Mouse (Mus musculus) gastrocnemius, postnatal 10 days (tissue): ENCODE data around the gene Nudt7. TPM values are rescaled to one million over a fixed set of nuclear protein-coding genes. Genes with fewer than 3 reads are reported as not detected.
A peak's percentile ranks its signal among the peaks of the same experiment; 100 is the strongest.

ENCODE experiments used
- DNase-seq: peaks from one replicate; pipeline ENCODE4 v3.0.0; 2021; ENCODE audit warnings: mixed read lengths
- long read RNA-seq, 2 experiments: library from polyadenylated mRNA; stranded (forward); transcript quantifications; one replicate each; pipeline ENCODE4 v2.0.0; 2021
- total RNA-seq, 2 experiments: library from RNA; stranded (reverse); gene quantifications; 2 replicates each; pipeline ENCODE4 v1.2.3; 2021

Gene Nudt7
- total RNA-seq = 10 to 100 TPM; 20.3 to 20.5 TPM
- long read RNA-seq, experiment 1, transcript Nudt7-202 (4 exons, 3,543 nt) = major isoform, 9 of 12 reads
- long read RNA-seq, experiment 1, partial matches to known transcripts = 0 of 12 reads
- long read RNA-seq, experiment 1, other reads (novel, unspliced or antisense) = 0 of 12 reads
- long read RNA-seq, experiment 2, transcript Nudt7-202 (4 exons, 3,543 nt) = major isoform, 15 of 17 reads
- long read RNA-seq, experiment 2, partial matches to known transcripts = 1 of 17 reads
- long read RNA-seq, experiment 2, other reads (novel, unspliced or antisense) = 0 of 17 reads

GRCm38 (mm10) chr8:114133510-114134362, at the start of gene Nudt7:
Gene Nudt7 (plus strand): TSS chr8:114133557.
- peak; percentile 78 for DNase-seq

- no peak for DNase-seq
These were observed 45.4 kb upstream of the Nudt7 start for GRCm38 (mm10) chr8:114087932-114088331.

GRCm38 (mm10) chr8:114090736-114091135, 42.6 kb upstream of the Nudt7 start:
- DNase-seq = no peak

GRCm38 (mm10) chr8:114093321-114093720, 40.0 kb upstream of the Nudt7 start:
- no peak for DNase-seq

GRCm38 (mm10) chr8:114094526-114094925, 38.8 kb upstream of the Nudt7 start:
- no peak for DNase-seq

- no peak for DNase-seq
These were observed 32.7 kb upstream of the Nudt7 start for GRCm38 (mm10) chr8:114100561-114101206.

GRCm38 (mm10) chr8:114103401-114103800, 30.0 kb upstream of the Nudt7 start:
- DNase-seq = no peak

- no peak for DNase-seq
These were observed 27.4 kb upstream of the Nudt7 start for GRCm38 (mm10) chr8:114105971-114106370.

- no peak for DNase-seq
These were observed 23.8 kb upstream of the Nudt7 start for GRCm38 (mm10) chr8:114109365-114110140.

- DNase-seq = no peak
These were observed 18.3 kb upstream of the Nudt7 start for GRCm38 (mm10) chr8:114115076-114115475.

GRCm38 (mm10) chr8:114116049-114116448, 17.3 kb upstream of the Nudt7 start:
- no peak for DNase-seq

- no peak for DNase-seq
These were observed 15.9 kb upstream of the Nudt7 start for GRCm38 (mm10) chr8:114117439-114117838.

- no peak for DNase-seq
These were observed 11.6 kb upstream of the Nudt7 start for GRCm38 (mm10) chr8:114121781-114122180.

GRCm38 (mm10) chr8:114123611-114124010, 9.7 kb upstream of the Nudt7 start:
- DNase-seq = no peak

- DNase-seq = no peak
These were observed 9.1 kb upstream of the Nudt7 start for GRCm38 (mm10) chr8:114124084-114124750.

GRCm38 (mm10) chr8:114130838-114131237, 2.5 kb upstream of the Nudt7 start:
- no peak for DNase-seq

GRCm38 (mm10) chr8:114131421-114131820, 1.9 kb upstream of the Nudt7 start:
- DNase-seq = no peak

- no peak for DNase-seq
These were observed 277 bp upstream of the Nudt7 start for GRCm38 (mm10) chr8:114133050-114133509.

GRCm38 (mm10) chr8:114136750-114137149, 3.4 kb downstream of the Nudt7 start:
- DNase-seq = no peak

GRCm38 (mm10) chr8:114137181-114137580, 3.8 kb downstream of the Nudt7 start:
- DNase-seq = no peak

GRCm38 (mm10) chr8:114140437-114140836, 7.1 kb downstream of the Nudt7 start:
- no peak for DNase-seq
